Mouse (Mus musculus) lung, postnatal 0 days (tissue): Measurements from ENCODE around the gene Man1c1. TPM values are rescaled to one million over a fixed set of nuclear protein-coding genes. Genes with fewer than 3 reads are reported as not detected.

Source experiments
- ATAC-seq: fragments of 200-750 bp; cut with Nextera tagmentation; 2 replicates; pipeline ENCODE4 v1.8.0; 2017; ENCODE audit warnings: moderate library complexity
- DNase-seq: peaks from one replicate; pipeline ENCODE4 v3.0.0-alpha.2; 2016; ENCODE audit warnings: low spot score
- H3K27ac ChIP-seq: fragments of 300-500 bp; sonication (generic); 2 replicates; pipeline ENCODE4 v1.5.1; 2014; ENCODE audit warnings: antibody characterized with exemption, mild to moderate bottlenecking, low read length, mixed read lengths
- H3K27me3 ChIP-seq: fragments of 300-500 bp; sonication (generic); replicated peaks from 2 replicates; pipeline ENCODE4 v1.6.1; 2014; ENCODE audit warnings: low read length, mixed read lengths; ENCODE audit not compliant: insufficient read depth
- H3K36me3 ChIP-seq: fragments of 300-500 bp; sonication (generic); 2 replicates; pipeline ENCODE4 v1.6.1; 2014; ENCODE audit warnings: low read length, mixed read lengths; ENCODE audit not compliant: insufficient read depth
- H3K4me1 ChIP-seq: fragments of 300-500 bp; sonication (generic); 2 replicates; pipeline ENCODE4 v1.6.1; 2014; ENCODE audit warnings: antibody characterized with exemption, low read depth, low read length, mixed read lengths; ENCODE audit not compliant: insufficient read depth
- H3K4me2 ChIP-seq: fragments of 300-500 bp; sonication (generic); replicated peaks from 2 replicates; pipeline ENCODE4 v1.6.1; 2014; ENCODE audit warnings: low read depth, mild to moderate bottlenecking, low read length, moderate library complexity, mixed read lengths
- H3K4me3 ChIP-seq: fragments of 300-500 bp; sonication (generic); 2 replicates; pipeline ENCODE4 v1.5.1; 2014; ENCODE audit warnings: low read depth, low read length
- H3K9ac ChIP-seq: fragments of 300-500 bp; sonication (generic); replicated peaks from 2 replicates; pipeline ENCODE4 v1.6.1; 2014; ENCODE audit warnings: low read depth, mild to moderate bottlenecking
- H3K9me3 ChIP-seq: fragments of 300-500 bp; sonication (generic); 2 replicates; pipeline ENCODE4 v1.6.1; 2016; ENCODE audit warnings: low read length, mixed read lengths
- CTCF ChIP-seq: IDR thresholded peaks from 2 replicates; pipeline ENCODE4 v1.5.1; 2016; ENCODE audit warnings: antibody characterized with exemption, mild to moderate bottlenecking
- EP300 ChIP-seq: IDR thresholded peaks from 2 replicates; pipeline ENCODE4 v1.6.1; 2016; ENCODE audit warnings: antibody characterized with exemption, mild to moderate bottlenecking, control low read depth
- WGBS: fragments of 180-500 bp; shearing (Covaris S2); extraction: QIAGEN DNeasy Blood & Tissue Kit; methylation state at CpG from one replicate; pipeline ENCODE4 v1.1.7; 2014; 5-methylcytosine and 5-hydroxymethylcytosine counted together
- polyA plus RNA-seq: library from polyadenylated mRNA; unstranded; fragments of >200 nt; fragmentation: Nextera tagmentation; extraction: Ambion mirVana; gene quantifications from 2 replicates; pipeline ENCODE4 v1.2.1, GENCODE M21; 2015

The Man1c1 gene
- polyA plus RNA-seq, 1 experiment from 2014 or later, result 3.0 TPM

- Histone ChIP-seq H3K27me3 (no peaks in the 10 kb centered on the region), H3K4me1 (peaks cover 18% of the 10 kb centered on the region; the same call in 1 of the 2 replicates), H3K9ac (no peak overlapping the region), H3K4me3 (no peak overlapping the region), H3K36me3 (peaks cover 20% of the 10 kb centered on the region), H3K27ac (no peak overlapping the region), H3K4me2 (no peak overlapping the region), H3K9me3 (no peaks in the 10 kb centered on the region)
- DNase-seq (peak; percentile 51), ATAC-seq (0 out of 2 replicates have a peak, but pooled peaks have one; percentile 11)
- 46% methylated on average over 5 of the region's 5 CpGs for WGBS
- TF ChIP-seq CTCF, result no peak
- no peak for TF ChIP-seq EP300
Measured at GRCm38 (mm10) chr4:134750263-134750662, 46.2 kb upstream of the Man1c1 start.

DNA sequence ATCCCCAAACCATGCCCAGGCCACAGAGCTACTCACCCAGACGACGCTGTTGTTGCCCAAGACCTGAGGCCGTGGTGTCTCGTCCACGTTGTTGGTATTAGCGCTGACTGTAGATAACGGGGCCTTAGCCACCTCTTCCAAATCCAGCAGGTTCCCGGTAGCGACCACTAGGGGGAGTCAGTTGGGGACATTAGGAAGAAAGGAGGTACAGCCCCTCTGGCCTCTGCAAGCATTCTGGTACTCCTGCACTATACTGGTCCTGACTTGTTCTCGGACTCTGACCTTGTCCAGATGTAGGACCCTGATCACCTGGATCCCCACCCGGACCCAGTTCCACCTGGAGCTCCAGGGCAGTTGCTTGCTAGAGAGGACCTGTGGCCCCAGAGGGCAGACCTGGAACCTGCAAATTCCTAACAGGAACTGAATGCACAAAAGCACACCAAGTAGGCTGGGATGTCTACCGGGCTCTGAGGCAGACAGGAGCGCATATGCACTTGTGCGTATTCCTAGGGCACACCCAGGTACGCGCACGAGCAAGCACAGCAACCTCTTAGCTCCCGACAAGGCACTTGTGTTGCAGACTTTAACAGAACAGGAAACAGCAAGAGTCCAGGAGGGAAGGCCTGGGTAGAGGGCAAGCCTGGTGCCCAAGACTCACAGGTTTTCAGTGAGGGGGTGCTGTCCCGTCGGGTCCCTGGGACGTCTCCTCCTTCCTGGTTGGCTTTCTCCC, 45.4 kb upstream of the Man1c1 start:
- no peak overlapping the region for H3K9ac ChIP-seq
- no peak overlapping the region for H3K4me3 ChIP-seq
- H3K27ac ChIP-seq, result no peak overlapping the region
- ATAC-seq (no peak), DNase-seq (peak; percentile 64)
- 58% methylated on average over 21 of the region's 21 CpGs for WGBS
- H3K4me1 ChIP-seq, result peaks cover 10% of the 10 kb centered on the region; the same call in 1 of the 2 replicates
- no peaks in the 10 kb centered on the region for H3K9me3 ChIP-seq
- TF ChIP-seq CTCF (peak; percentile 74), EP300 (no peak)
- H3K4me2 ChIP-seq, result no peak overlapping the region
- H3K27me3 ChIP-seq, result no peaks in the 10 kb centered on the region
- H3K36me3 ChIP-seq, result peaks cover 20% of the 10 kb centered on the region

GRCm38 (mm10) chr4:134745900-134746661, 42.0 kb upstream of the Man1c1 start:
- no peak overlapping the region for H3K9ac ChIP-seq
- TF ChIP-seq EP300, result no peak
- TF ChIP-seq CTCF, result peak; percentile 62
- no peaks in the 10 kb centered on the region; the same call in 1 of the 2 replicates for H3K4me1 ChIP-seq
- WGBS, result 85% methylated on average over 16 of the region's 16 CpGs
- H3K4me3 ChIP-seq, result no peak overlapping the region
- H3K9me3 ChIP-seq, result no peaks in the 10 kb centered on the region
- DNase-seq, result no peak
- peaks cover 20% of the 10 kb centered on the region; the same call in 1 of the 2 replicates for H3K36me3 ChIP-seq
- ATAC-seq, result no peak
- H3K27me3 ChIP-seq, result no peaks in the 10 kb centered on the region
- H3K4me2 ChIP-seq, result no peak overlapping the region
- no peak overlapping the region for H3K27ac ChIP-seq

- Histone ChIP-seq H3K27me3 (no peaks in the 10 kb centered on the region), H3K9ac (no peak overlapping the region), H3K27ac (peak overlapping the region; percentile 11; the same call in 1 of the 2 replicates), H3K4me2 (no peak overlapping the region), H3K4me1 (no peaks in the 10 kb centered on the region), H3K9me3 (no peaks in the 10 kb centered on the region), H3K36me3 (peaks cover 19% of the 10 kb centered on the region; the same call in 1 of the 2 replicates), H3K4me3 (no peak overlapping the region)
- ATAC-seq (peak; percentile 61), DNase-seq (peak; percentile 66)
- 53% methylated on average over 16 of the region's 16 CpGs for WGBS
- TF ChIP-seq EP300, result no peak
- no peak for TF ChIP-seq CTCF
Measured at GRCm38 (mm10) chr4:134743881-134744633, 40.0 kb upstream of the Man1c1 start.

DNA sequence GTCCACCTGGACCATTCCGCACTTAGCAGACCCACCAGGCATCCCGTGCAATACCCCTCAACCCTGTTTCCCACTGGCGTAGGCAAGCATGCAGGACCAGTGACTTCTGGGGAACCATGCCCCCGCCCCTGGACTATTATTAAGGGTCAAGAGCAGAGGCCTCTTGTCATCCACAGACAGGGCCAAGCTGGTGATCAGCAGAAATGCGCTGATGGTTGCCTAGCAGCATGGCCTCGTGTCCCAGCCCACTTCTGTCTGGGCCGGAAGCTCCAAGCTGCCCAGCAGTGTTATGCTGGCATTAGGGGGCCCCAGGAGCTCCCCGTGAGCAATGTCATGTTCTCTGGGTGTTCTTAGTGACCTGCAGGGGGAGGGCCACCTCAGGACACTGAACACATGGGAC, 37.9 kb upstream of the Man1c1 start:
- Histone ChIP-seq H3K9me3 (no peaks in the 10 kb centered on the region), H3K4me2 (no peak overlapping the region), H3K27ac (no peak overlapping the region), H3K4me1 (no peaks in the 10 kb centered on the region), H3K27me3 (no peaks in the 10 kb centered on the region), H3K9ac (no peak overlapping the region), H3K4me3 (no peak overlapping the region), H3K36me3 (no peaks in the 10 kb centered on the region; the same call in 1 of the 2 replicates)
- WGBS, result 66% methylated on average over 8 of the region's 8 CpGs
- DNase-seq (no peak), ATAC-seq (no peak)
- TF ChIP-seq CTCF (no peak), EP300 (no peak)

GRCm38 (mm10) chr4:134740186-134740585, 36.1 kb upstream of the Man1c1 start:
- no peaks in the 10 kb centered on the region for H3K9me3 ChIP-seq
- H3K4me2 ChIP-seq, result no peak overlapping the region
- 93% methylated on average over 4 of the region's 4 CpGs for WGBS
- H3K4me3 ChIP-seq, result no peak overlapping the region
- H3K27me3 ChIP-seq, result no peaks in the 10 kb centered on the region
- H3K4me1 ChIP-seq, result peaks cover 2% of the 10 kb centered on the region; the same call in 1 of the 2 replicates
- no peaks in the 10 kb centered on the region for H3K36me3 ChIP-seq
- H3K9ac ChIP-seq, result no peak overlapping the region
- DNase-seq, result no peak
- TF ChIP-seq EP300 (no peak), CTCF (no peak)
- H3K27ac ChIP-seq, result no peak overlapping the region
- no peak for ATAC-seq
